Mouse (Mus musculus) adrenal gland, adult 2 months (tissue): ENCODE results near the gene Olfr147. TPM values are rescaled to one million over a fixed set of nuclear protein-coding genes. Genes with fewer than 3 reads are reported as not detected.
"Not testable (repeated sequence)": the region's sequence is repeated elsewhere in the genome, so short reads cannot be mapped to it uniquely, and the experiment has no call there.

Experiments
- DNase-seq: peaks from one replicate; pipeline ENCODE4 v3.0.0; 2021
- long read RNA-seq: library from polyadenylated mRNA; stranded (forward); transcript quantifications from one replicate; pipeline ENCODE4 v2.0.0, GENCODE M21; 2021
- polyA plus RNA-seq: library from polyadenylated mRNA; depleted of rRNA; stranded (reverse); fragments of >200 nt; gene quantifications from 2 replicates; pipeline ENCODE4 v1.2.3, GENCODE M21; 2012; rRNA removed
- total RNA-seq, 2 experiments: library from RNA; stranded (reverse); gene quantifications; 2 replicates each; pipeline ENCODE4 v1.2.3; 2021

The Olfr147 gene
- not detected for total RNA-seq
- not detected in 2 replicates for polyA plus RNA-seq
- long read RNA-seq: 0 reads

GRCm38 (mm10) chr9:38401398-38401797 is at the start of gene Olfr147:
Gene Olfr147, plus strand, starts transcription at chr9:38401698.
- DNase-seq: no peak

GRCm38 (mm10) chr9:38366596-38366995 is 34.9 kb upstream of the Olfr147 start, which contains the start of gene Olfr250:
Gene Olfr250, plus strand, starts transcription at chr9:38366896.
- no peak for DNase-seq

DNA sequence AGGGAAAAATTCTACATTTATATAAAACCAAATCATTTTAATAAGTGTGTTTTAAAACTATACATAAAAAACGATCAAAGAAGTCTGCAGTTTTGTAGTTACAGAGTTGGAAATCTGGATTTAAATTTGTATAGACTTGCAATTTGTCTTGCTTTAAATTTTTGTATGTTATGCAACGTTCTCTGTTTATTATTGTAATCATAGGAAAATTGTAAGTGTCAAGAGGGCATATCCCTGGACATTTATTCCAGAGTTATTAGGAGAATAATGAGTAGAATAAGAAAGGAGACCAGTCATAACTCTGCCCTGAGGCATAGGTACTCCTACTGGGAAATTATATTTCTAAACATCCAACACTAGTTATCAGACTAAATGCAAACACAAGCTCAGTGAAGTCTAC is 24.7 kb upstream of the Olfr147 start, which contains the start of gene Olfr251:
Gene Olfr251, plus strand, starts transcription at position 301 of the 400 bp plus-strand sequence.
- DNase-seq: no peak

DNA sequence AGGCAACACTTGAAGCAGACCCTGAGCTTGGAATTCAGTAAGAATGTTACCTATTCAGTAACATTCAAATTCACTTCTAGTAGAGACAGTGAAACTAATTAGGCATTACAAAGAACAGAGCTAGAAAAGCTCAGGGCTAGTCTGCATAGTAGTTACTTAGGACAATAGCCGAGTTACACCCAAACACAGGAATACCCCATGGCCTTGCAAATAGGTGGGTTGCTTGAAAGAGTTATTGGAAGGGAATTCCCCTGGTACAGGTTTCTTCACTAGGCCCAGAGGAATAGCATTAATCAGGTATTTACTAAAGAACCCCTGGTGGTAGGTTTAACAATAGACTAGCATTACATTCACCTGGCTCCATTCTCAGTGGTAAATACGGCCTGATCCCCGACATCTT is 6.0 kb downstream of the Olfr147 start:
- DNase-seq: not testable (repeated sequence)

DNA sequence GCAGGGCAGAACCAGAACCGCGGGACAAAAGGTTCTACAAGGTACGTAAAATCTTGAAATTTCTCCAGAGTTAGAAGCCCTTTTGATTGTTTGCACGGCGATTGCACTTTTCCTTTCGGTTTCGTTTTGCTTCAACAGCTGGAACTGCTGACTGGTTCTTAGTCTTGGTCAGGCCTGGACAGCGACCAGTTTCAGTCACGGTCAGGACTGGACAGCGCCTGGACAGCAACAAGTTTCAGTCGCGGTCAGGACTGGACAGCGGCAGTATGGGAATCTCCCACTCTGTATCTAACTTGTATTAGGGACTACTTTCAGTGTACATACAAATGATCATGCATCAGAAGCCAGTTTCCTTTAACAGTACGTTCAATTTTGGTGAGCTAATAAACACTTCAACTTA is 12.0 kb downstream of the Olfr147 start:
- DNase-seq: not testable (repeated sequence)

- DNase-seq: no peak
Observed at GRCm38 (mm10) chr9:38423801-38424200, 22.3 kb downstream of the Olfr147 start.

- DNase-seq: no peak
Observed at GRCm38 (mm10) chr9:38427026-38427425, 25.5 kb downstream of the Olfr147 start.

DNA sequence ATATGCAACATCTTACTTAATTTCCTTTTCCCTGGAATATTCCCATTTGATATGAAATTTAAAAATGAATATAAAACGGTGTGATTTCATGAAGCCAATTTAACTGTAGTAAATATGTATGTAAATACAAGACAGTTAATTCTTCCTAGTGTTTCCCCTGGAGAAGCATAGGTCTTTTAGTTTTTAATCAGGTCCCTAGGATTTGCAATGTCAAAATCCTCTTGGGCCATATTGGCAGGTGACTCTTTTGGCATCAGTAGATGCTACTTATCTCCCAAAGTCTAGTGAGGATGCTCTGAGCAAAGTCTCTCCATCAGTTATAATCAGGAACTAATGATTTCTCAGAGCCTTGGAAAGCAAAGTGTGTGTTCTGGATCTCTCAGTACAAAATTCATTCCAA is 27.7 kb downstream of the Olfr147 start, which contains the start of gene Olfr901:
Gene Olfr901, plus strand, starts transcription at position 301 of the 400 bp plus-strand sequence.
- DNase-seq: no peak

DNA sequence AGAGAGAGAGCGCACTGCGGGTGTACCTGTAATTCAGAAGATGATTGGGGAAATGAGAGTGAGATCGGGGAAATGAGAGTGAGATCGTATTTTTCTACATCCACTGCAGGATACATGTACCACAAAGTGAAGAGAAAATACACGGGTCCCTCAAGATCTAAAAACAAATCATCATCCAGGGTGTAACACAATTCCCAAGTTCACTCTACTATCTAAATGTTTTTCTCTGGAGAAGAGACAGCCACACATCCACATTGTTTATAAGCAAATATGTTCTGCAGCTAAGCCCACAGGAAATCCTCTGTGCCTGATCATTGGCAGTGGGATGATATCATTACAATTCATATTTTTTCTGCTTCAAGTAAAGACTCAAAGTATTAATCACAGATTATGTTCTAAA is 45.9 kb downstream of the Olfr147 start, which contains the start of gene Olfr902:
Gene Olfr902, plus strand, starts transcription at position 301 of the 400 bp plus-strand sequence.
- DNase-seq: no peak

Other genes starting within 250 kb of the Olfr147 start
- not detected for gene Olfr891, start 220.9 kb upstream of the Olfr147 start, total RNA-seq
- gene Olfr891, start 220.9 kb upstream of the Olfr147 start, polyA plus RNA-seq: not detected in 2 replicates
- gene Olfr893, start 193.3 kb upstream of the Olfr147 start, total RNA-seq: not detected
- not detected in 2 replicates for gene Olfr893, start 193.3 kb upstream of the Olfr147 start, polyA plus RNA-seq
- not detected for gene Olfr894, start 183.6 kb upstream of the Olfr147 start, total RNA-seq
- not detected in 2 replicates for gene Olfr894, start 183.6 kb upstream of the Olfr147 start, polyA plus RNA-seq
- gene Olfr143, start 148.9 kb upstream of the Olfr147 start, total RNA-seq: not detected
- gene Olfr143, start 148.9 kb upstream of the Olfr147 start, polyA plus RNA-seq: not detected in 2 replicates
- gene Olfr895, start 133.8 kb upstream of the Olfr147 start, total RNA-seq: not detected
- gene Olfr895, start 133.8 kb upstream of the Olfr147 start, polyA plus RNA-seq: not detected in 2 replicates
- gene Olfr896-ps1, start 110.6 kb upstream of the Olfr147 start, total RNA-seq: not detected
- not detected in 2 replicates for gene Olfr896-ps1, start 110.6 kb upstream of the Olfr147 start, polyA plus RNA-seq
- gene Olfr25, start 72.6 kb upstream of the Olfr147 start, total RNA-seq: not detected
- not detected in 2 replicates for gene Olfr25, start 72.6 kb upstream of the Olfr147 start, polyA plus RNA-seq
- gene Olfr898, start 53.3 kb upstream of the Olfr147 start, total RNA-seq: not detected
- not detected in 2 replicates for gene Olfr898, start 53.3 kb upstream of the Olfr147 start, polyA plus RNA-seq
- gene Olfr250, start 34.8 kb upstream of the Olfr147 start, total RNA-seq: not detected
- not detected in 2 replicates for gene Olfr250, start 34.8 kb upstream of the Olfr147 start, polyA plus RNA-seq
- not detected for gene Olfr251, start 24.6 kb upstream of the Olfr147 start, total RNA-seq
- gene Olfr251, start 24.6 kb upstream of the Olfr147 start, polyA plus RNA-seq: not detected in 2 replicates
- gene Olfr901, start 27.8 kb downstream of the Olfr147 start, total RNA-seq: not detected
- gene Olfr901, start 27.8 kb downstream of the Olfr147 start, polyA plus RNA-seq: not detected in 2 replicates
- gene Olfr902, start 46.0 kb downstream of the Olfr147 start, total RNA-seq: not detected
- gene Olfr902, start 46.0 kb downstream of the Olfr147 start, polyA plus RNA-seq: not detected in 2 replicates
- not detected for gene Olfr904, start 61.4 kb downstream of the Olfr147 start, total RNA-seq
- gene Olfr904, start 61.4 kb downstream of the Olfr147 start, polyA plus RNA-seq: not detected in 2 replicates
- gene Olfr905, start 69.4 kb downstream of the Olfr147 start, total RNA-seq: not detected
- not detected in 2 replicates for gene Olfr905, start 69.4 kb downstream of the Olfr147 start, polyA plus RNA-seq
- gene Olfr906, start 85.4 kb downstream of the Olfr147 start, total RNA-seq: not detected
- gene Olfr906, start 85.4 kb downstream of the Olfr147 start, polyA plus RNA-seq: not detected in 2 replicates
- gene Olfr907, start 94.1 kb downstream of the Olfr147 start, total RNA-seq: not detected
- not detected in 2 replicates for gene Olfr907, start 94.1 kb downstream of the Olfr147 start, polyA plus RNA-seq
- gene Olfr911-ps1, start 119.9 kb downstream of the Olfr147 start, total RNA-seq: not detected
- not detected in 2 replicates for gene Olfr911-ps1, start 119.9 kb downstream of the Olfr147 start, polyA plus RNA-seq
- gene Olfr910, start 136.2 kb downstream of the Olfr147 start, total RNA-seq: not detected
- gene Olfr910, start 136.2 kb downstream of the Olfr147 start, polyA plus RNA-seq: not detected in 2 replicates
- gene Olfr912, start 178.5 kb downstream of the Olfr147 start, total RNA-seq: not detected
- gene Olfr912, start 178.5 kb downstream of the Olfr147 start, polyA plus RNA-seq: not detected in 2 replicates
- not detected for gene Olfr913, start 191.1 kb downstream of the Olfr147 start, total RNA-seq
- not detected in 2 replicates for gene Olfr913, start 191.1 kb downstream of the Olfr147 start, polyA plus RNA-seq
- gene Olfr914, start 203.4 kb downstream of the Olfr147 start, total RNA-seq: not detected
- not detected in 2 replicates for gene Olfr914, start 203.4 kb downstream of the Olfr147 start, polyA plus RNA-seq